Mouse (Mus musculus): ENCODE results near the gene Dhx30. TPM values are rescaled to one million over a fixed set of nuclear protein-coding genes. Genes with fewer than 3 reads are reported as not detected.
"Not testable (repeated sequence)": the region's sequence is repeated elsewhere in the genome, so short reads cannot be mapped to it uniquely, and the experiment has no call there.

Gene Dhx30
- polyA plus RNA-seq, 1 experiment from 2014 or later = 206 TPM

DNA sequence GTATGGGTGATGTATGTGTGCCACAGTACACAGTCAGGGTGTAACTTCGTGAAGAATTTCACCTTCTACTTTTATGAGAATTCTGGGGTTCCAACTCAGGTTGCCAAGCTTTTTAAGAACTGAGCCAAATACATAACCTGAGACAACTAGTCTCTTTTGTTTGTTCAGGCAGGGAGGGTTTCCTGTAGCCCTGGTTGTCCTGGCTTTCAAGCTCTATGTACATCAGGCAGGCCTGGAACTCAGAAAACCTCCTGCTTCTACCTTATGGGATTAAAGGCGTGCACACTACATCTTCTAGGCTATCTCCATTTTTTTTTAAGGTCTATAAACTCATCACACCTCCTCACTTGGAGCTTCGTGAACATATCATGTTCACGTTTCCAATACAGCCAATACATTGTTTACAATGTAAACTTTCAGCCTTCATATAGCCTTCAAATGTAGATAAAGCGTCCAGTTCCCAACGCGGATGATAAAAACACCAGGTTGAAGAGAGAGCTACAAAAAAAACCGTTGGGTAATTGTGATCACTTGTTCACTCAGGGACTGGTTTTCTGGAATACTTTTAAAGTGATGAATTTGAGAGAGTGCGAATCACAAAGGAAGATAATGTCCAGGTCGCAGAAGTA lies 13.4 kb upstream of the Dhx30 start:
- Histone ChIP-seq H3K4me3 (peak overlapping the region; percentile 96), H3K9ac (peak overlapping the region; percentile 92), H3K36me3 (peaks cover 13% of the 10 kb centered on the region), H3K4me1 (peaks cover 26% of the 10 kb centered on the region), H3K9me3 (replicated peaks) (no peaks in the 10 kb centered on the region), H3K4me2 (replicated peaks) (peak overlapping the region; percentile 60), H3K27ac (peak overlapping the region; percentile 93), H3K27me3 (no peaks in the 10 kb centered on the region)
- no peak for ATAC-seq (ENCODE audit: low FRiP score)
- 29% methylated on average over 10 of the region's 10 CpGs for WGBS

DNA sequence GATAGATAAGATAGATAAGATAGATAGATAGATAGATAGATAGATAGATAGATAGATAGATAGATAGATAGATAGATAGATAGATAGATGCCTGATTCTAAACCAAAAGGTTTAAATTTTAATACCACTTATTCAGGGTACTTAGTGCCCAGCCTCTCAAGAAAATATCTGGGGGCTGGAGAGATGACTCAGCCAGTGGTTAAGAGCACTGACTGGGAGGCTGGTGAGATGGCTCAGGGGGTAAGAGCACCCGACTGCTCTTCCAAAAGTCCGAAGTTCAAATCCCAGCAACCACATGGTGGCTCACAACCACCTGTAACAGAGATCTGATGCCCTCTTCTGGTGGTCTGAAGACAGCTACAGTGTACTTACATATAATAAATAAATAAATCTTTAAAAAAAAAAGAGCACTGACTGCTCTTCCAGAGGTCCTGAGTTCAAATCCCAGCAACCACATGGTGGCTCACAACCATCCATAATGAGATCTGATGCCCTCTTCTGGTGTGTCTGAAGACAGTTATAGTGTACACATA lies 6.4 kb upstream of the Dhx30 start:
- H3K27ac ChIP-seq; H3K27me3 ChIP-seq; H3K4me2 ChIP-seq (replicated peaks); ATAC-seq (ENCODE audit: low FRiP score); H3K36me3 ChIP-seq; H3K4me3 ChIP-seq; H3K9me3 ChIP-seq (replicated peaks); H3K4me1 ChIP-seq; H3K9ac ChIP-seq: not testable (repeated sequence)
- 56% methylated on average over 2 of the region's 2 CpGs for WGBS

DNA sequence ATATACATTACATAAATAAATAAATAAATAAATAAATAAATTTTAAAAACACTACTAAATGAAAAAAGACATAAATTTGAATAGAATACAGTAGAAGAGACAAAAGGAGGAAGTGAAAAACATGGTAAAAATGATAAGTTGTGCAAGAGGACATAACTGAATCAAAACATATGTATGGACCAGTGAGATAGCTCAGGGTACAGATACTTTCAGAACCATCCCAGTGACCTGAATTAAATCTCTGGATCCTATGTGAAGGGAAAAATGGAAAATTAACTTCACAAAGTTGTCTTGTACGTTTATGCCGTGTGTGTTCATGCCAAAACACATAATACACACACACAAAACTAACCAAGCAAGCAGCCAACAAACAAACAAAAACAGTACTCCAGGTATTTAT lies 5.7 kb upstream of the Dhx30 start:
- no peaks in the 10 kb centered on the region for H3K9me3 ChIP-seq (replicated peaks)
- H3K27me3 ChIP-seq = no peaks in the 10 kb centered on the region
- H3K4me1 ChIP-seq = peaks cover 9% of the 10 kb centered on the region
- H3K9ac ChIP-seq = no peak overlapping the region
- no peak overlapping the region for H3K4me2 ChIP-seq (replicated peaks)
- H3K4me3 ChIP-seq = no peak overlapping the region
- H3K36me3 ChIP-seq = no peaks in the 10 kb centered on the region
- no peak overlapping the region for H3K27ac ChIP-seq
- ATAC-seq (ENCODE audit: low FRiP score) = no peak
- 87% methylated on average over 2 of the region's 2 CpGs for WGBS

DNA sequence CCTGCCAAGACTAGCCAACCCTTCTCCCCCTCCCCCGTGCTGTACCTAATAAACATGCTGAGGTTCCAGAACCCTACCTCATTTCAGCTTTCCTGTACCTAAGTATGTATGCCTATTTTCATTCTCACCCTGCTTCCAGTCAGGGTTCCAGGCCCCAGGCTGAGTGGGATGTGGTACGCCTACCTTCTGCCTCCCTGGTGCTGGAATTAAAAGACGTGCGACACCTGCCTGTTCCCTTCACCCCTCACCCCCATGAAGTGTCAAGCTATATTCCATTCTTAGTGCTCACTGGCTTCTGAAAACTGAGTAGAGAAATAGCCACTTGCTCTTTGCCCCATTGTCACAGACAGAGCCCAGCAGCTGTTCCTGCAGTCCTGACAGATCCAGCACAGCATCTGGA lies 3.8 kb upstream of the Dhx30 start:
- WGBS = 70% methylated on average over 4 of the region's 4 CpGs
- ATAC-seq (ENCODE audit: low FRiP score) = no peak
- H3K4me3 ChIP-seq = no peak overlapping the region
- no peaks in the 10 kb centered on the region for H3K9me3 ChIP-seq (replicated peaks)
- H3K27me3 ChIP-seq = no peaks in the 10 kb centered on the region
- H3K9ac ChIP-seq = no peak overlapping the region
- no peaks in the 10 kb centered on the region for H3K36me3 ChIP-seq
- peaks cover 13% of the 10 kb centered on the region for H3K4me1 ChIP-seq
- H3K4me2 ChIP-seq (replicated peaks) = no peak overlapping the region
- no peak overlapping the region for H3K27ac ChIP-seq

DNA sequence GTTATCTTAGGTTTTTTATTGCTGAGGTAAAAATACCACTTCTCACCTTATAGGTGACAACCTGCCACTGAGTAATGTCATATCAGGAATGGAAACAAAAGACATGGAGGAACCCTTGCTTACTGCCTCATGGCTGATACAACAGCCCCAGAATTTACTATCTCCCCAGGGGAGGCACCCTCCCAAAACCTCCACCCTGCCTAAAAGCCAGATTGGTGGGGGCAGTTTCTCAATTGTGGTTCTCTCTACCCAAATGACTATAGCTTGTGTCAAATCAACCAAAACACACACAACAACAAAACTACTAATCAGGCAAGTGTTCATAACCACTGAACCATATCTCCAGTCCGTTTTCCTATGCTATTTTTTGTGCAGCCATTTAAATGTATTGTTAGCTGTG lies 619 bp upstream of the Dhx30 start:
- no peaks in the 10 kb centered on the region for H3K9me3 ChIP-seq (replicated peaks)
- peak overlapping the region; percentile 87 for H3K4me3 ChIP-seq
- H3K9ac ChIP-seq = peak overlapping the region; percentile 95
- H3K36me3 ChIP-seq = peaks cover 10% of the 10 kb centered on the region
- H3K4me1 ChIP-seq = peaks cover 20% of the 10 kb centered on the region
- 45% methylated on average over 1 of the region's 1 CpGs for WGBS
- peak overlapping the region; percentile 78 for H3K4me2 ChIP-seq (replicated peaks)
- no peak for ATAC-seq (ENCODE audit: low FRiP score)
- H3K27ac ChIP-seq = peak overlapping the region; percentile 98
- H3K27me3 ChIP-seq = no peaks in the 10 kb centered on the region

DNA sequence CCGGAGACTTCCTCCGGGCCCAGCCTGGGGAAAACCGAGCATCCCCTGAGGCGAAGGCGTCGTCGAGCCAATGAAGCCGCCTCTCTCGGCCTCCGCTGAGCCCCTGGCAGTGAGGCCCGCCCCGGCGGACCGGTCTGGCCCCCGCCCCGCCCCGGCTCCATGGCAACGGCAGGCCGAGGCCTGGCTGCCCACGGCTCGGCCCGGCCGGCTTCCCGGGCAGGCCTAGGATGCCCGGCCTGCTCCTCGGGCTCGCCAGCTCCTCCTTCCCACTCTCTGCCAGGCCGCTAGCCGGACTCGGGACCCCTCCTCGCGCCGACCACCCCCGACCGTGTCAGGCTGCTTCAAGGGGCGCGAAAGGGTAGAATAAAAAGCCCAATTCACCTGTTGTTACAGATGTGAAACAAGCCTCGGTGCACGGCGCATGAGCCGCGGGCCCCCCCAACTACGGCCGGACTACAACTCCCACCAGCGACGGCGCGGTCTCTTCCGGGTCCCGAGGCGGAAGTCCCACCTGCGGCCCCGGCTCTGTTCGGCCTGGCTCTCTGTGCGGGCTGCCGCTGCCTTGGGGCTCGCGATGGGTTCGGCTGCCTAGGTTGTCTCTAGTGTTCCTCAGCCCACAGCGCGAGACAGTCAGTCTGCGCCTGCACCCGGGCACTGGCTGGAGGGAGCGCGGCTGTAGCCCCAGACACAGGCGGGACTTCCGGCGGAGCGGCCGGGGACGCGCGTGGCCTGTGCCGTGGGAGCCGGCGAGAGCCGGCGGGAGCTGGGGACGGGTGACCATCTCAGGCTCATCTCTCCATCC lies 452 bp downstream of the Dhx30 start, which contains the start of gene Smarcc1:
TSS of gene Smarcc1 (plus strand) at position 732 of the 802 bp plus-strand sequence.
- Histone ChIP-seq H3K36me3 (peaks cover 20% of the 10 kb centered on the region), H3K9ac (peak within 1 kb of the TSS; percentile 95), H3K9me3 (replicated peaks) (no peaks in the 10 kb centered on the region), H3K27me3 (no peaks in the 10 kb centered on the region), H3K4me3 (peak within 1 kb of the TSS; percentile 87), H3K27ac (peak within 1 kb of the TSS; percentile 98), H3K4me2 (replicated peaks) (peak within 1 kb of the TSS; percentile 78), H3K4me1 (peaks cover 20% of the 10 kb centered on the region)
- WGBS = under 1% methylated on average over 79 of the region's 79 CpGs
- ATAC-seq (ENCODE audit: low FRiP score) = peak; percentile 97

DNA sequence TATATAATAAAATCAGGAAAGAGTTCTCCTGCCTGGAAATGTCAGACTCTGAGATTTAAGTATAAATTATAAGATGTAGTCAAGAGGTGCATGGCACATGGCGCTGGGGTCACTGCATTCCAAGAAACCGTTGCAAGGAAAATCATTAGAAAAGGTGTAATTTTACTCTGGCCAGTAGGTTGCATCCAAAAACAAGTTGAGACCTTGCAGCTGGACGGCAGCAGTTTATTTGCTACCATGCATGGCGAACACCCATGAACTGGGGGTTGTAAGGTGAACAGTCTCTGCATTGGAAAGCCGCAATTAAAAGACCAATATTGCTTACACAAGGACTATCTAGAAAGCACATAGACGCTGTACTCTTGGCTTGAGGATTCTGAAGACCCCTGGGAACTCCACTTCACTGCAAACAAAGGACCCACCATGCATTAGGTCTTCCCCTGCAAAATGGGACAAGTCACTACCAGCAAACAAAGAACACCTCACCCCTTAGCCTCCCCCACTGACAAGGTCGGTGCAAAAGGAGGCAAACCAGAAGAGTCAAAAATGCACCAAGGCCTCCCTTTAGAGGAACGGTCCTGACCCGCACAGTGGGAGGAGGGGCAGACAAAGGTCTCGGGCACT lies 1.2 kb downstream of the Dhx30 start:
- Histone ChIP-seq H3K36me3 (peaks cover 26% of the 10 kb centered on the region), H3K4me1 (peaks cover 20% of the 10 kb centered on the region), H3K9me3 (replicated peaks) (no peaks in the 10 kb centered on the region), H3K27me3 (no peaks in the 10 kb centered on the region), H3K4me2 (replicated peaks) (peak overlapping the region; percentile 78), H3K4me3 (peak overlapping the region; percentile 87), H3K9ac (peak overlapping the region; percentile 95), H3K27ac (peak overlapping the region; percentile 98)
- no peak; the same call in 1 of the 2 replicates for ATAC-seq (ENCODE audit: low FRiP score)
- WGBS = 9% methylated on average over 10 of the region's 10 CpGs

DNA sequence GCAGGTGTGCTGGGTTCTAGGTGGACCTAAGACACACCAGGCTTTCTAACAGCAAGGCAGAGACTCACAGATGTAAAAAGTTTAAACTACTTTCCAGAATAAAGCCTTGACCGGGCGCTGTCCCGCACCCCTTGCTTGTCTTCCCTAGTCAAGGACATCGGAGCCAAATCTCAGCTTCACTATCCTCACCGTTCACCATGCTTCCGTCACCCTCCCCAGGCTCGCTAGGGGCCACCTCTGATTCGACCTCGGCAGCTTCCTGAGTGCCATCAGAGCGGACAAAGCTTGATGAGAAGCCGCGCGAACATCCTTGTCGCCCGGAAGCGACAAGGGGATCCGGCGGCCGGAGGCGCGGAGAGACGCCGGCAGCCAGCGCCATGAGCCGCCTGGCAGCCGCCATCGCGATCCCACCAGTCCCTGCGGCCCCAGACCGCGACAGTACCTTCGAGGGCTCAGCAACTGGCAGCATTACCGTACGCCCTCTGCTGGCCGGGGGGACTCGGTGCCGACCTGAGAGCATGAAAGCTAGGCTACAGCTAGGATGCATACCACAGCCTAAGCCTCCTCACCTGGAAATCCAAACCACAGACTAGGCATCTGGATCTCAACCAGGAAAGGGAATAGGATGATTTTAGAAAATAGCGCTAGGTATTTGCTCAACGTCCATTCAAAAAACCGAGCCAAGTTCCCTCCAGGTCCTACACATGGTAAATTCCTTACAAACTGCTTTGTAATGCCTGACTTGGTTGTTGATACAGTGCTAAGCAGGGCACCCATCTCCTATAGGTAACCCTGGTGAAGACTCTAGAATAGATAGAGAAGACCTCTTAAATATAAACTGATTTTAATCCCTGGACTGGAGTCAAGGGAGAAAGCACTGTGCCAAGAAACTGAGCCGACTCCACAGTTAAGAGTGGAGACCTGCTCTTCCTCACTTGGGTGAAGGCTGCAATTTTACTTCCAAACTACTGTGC lies 16.7 kb downstream of the Dhx30 start:
- peak; percentile 93 for ATAC-seq (ENCODE audit: low FRiP score)
- H3K4me3 ChIP-seq = peak overlapping the region; percentile 88
- H3K4me2 ChIP-seq (replicated peaks) = peak overlapping the region; percentile 91
- H3K9ac ChIP-seq = peak overlapping the region; percentile 92
- no peaks in the 10 kb centered on the region for H3K27me3 ChIP-seq
- H3K36me3 ChIP-seq = peaks cover 80% of the 10 kb centered on the region
- 3% methylated on average over 41 of the region's 41 CpGs for WGBS
- peaks cover 10% of the 10 kb centered on the region for H3K4me1 ChIP-seq
- H3K27ac ChIP-seq = peak overlapping the region; percentile 60; the same call in 1 of the 2 replicates
- no peaks in the 10 kb centered on the region for H3K9me3 ChIP-seq (replicated peaks)

DNA sequence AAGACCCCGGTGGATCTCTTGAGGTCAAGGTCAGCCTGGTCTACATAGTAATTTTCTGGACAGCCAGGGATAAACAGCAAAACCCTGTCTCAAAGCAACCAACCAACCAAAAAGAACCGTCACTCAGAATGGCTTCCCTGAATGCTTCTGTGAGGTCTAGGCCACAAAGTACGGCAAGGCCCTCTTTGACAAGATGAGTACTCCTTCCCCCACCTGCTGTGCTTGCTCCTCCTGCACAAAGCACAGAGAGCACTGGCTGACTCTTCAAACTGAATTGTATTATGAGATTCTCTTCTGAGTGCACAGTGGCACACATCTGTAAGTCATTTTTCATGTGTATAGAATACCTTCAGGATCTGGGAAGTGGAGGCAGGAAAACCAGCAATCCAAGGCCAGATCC lies 19.8 kb downstream of the Dhx30 start:
- Histone ChIP-seq H3K9ac (no peak overlapping the region), H3K4me1 (peaks cover 10% of the 10 kb centered on the region), H3K27ac (no peak overlapping the region), H3K9me3 (replicated peaks) (no peaks in the 10 kb centered on the region), H3K27me3 (no peaks in the 10 kb centered on the region), H3K36me3 (peaks cover 78% of the 10 kb centered on the region), H3K4me2 (replicated peaks) (no peak overlapping the region), H3K4me3 (no peak overlapping the region)
- 89% methylated on average over 3 of the region's 3 CpGs for WGBS
- ATAC-seq (ENCODE audit: low FRiP score) = no peak

DNA sequence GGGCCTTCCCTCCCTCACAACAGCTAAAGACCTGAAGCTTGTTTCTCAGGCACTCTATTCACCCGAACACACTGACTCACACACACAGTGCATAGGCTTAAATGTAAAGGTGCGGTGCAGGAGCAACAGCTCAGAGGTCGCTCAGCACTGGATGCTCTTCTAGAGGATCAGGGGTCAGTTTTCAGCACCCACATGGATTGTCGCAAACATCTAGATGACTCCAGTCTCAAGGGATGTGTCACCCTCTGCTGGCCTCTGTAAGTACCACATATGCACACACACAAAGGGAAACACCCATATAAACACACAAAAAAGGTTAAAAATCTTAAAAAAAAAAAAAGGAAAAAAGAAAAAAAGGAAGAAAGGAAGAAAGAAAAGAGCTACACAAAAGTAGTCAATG lies 22.9 kb downstream of the Dhx30 start:
- Histone ChIP-seq H3K36me3 (peaks cover 92% of the 10 kb centered on the region), H3K4me3 (no peak overlapping the region), H3K4me2 (replicated peaks) (no peak overlapping the region), H3K27ac (no peak overlapping the region), H3K9ac (no peak overlapping the region), H3K4me1 (no peaks in the 10 kb centered on the region), H3K9me3 (replicated peaks) (no peaks in the 10 kb centered on the region), H3K27me3 (no peaks in the 10 kb centered on the region)
- no peak for ATAC-seq (ENCODE audit: low FRiP score)
- 90% methylated on average over 4 of the region's 4 CpGs for WGBS

DNA sequence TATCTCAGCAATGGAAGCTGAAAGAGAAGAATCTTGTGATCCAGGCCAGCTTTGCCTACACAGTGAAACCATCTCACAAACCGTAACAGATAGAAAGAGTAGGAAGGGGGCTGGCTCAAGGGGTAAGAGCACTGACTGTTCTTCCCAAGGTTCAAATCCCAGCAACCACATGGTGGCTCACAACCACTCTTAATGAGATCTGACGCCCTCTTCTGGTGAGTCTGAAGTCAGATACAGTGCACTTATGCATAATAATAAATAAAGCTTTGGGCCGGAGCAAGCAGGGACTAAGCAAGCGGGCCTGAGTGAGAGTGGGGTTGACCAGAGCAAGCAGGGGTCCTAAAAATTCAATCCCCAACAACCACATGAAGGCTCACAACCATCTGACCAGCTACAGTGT lies 24.3 kb downstream of the Dhx30 start:
- Histone ChIP-seq H3K4me3 (no peak overlapping the region), H3K27me3 (no peaks in the 10 kb centered on the region), H3K9me3 (replicated peaks) (no peaks in the 10 kb centered on the region), H3K4me2 (replicated peaks) (no peak overlapping the region), H3K9ac (no peak overlapping the region), H3K27ac (no peak overlapping the region), H3K4me1 (no peaks in the 10 kb centered on the region), H3K36me3 (peaks cover 94% of the 10 kb centered on the region)
- no peak for ATAC-seq (ENCODE audit: low FRiP score)
- 81% methylated on average over 4 of the region's 4 CpGs for WGBS
